Mouse (Mus musculus) hindbrain, embryonic 16.5 days (tissue): ENCODE measurements around the gene Ehmt2. TPM values are rescaled to one million over a fixed set of nuclear protein-coding genes. Genes with fewer than 3 reads are reported as not detected.
"Not testable (repeated sequence)": the region's sequence is repeated elsewhere in the genome, so short reads cannot be mapped to it uniquely, and the experiment has no call there.

Experiments
- ATAC-seq: fragments of 200-750 bp; cut with Nextera tagmentation; 2 replicates; pipeline ENCODE4 v1.8.0; 2017; ENCODE audit warnings: moderate TSS enrichment, moderate library complexity
- H3K27ac ChIP-seq: fragments of 300-500 bp; sonication (generic); 2 replicates; pipeline ENCODE4 v1.5.1; 2014; ENCODE audit warnings: low read depth, mild to moderate bottlenecking, control low read depth, low read length, moderate library complexity
- H3K27me3 ChIP-seq: fragments of 300-500 bp; sonication (generic); replicated peaks from 2 replicates; pipeline ENCODE4 v1.6.1; 2014; ENCODE audit warnings: low read length; ENCODE audit not compliant: control insufficient read depth, insufficient read depth
- H3K36me3 ChIP-seq: fragments of 300-500 bp; sonication (generic); 2 replicates; pipeline ENCODE4 v1.6.1; 2014; ENCODE audit warnings: mild to moderate bottlenecking, low read length, moderate library complexity, mixed read lengths; ENCODE audit not compliant: control insufficient read depth, insufficient read depth
- H3K4me1 ChIP-seq: fragments of 300-500 bp; sonication (generic); 2 replicates; pipeline ENCODE4 v1.6.1; 2014; ENCODE audit warnings: low read depth, low read length; ENCODE audit not compliant: control insufficient read depth, insufficient read depth
- H3K4me2 ChIP-seq: fragments of 300-500 bp; sonication (generic); 2 replicates; pipeline ENCODE4 v1.6.1; 2014; ENCODE audit warnings: mild to moderate bottlenecking, low read length, control low read depth, moderate library complexity
- H3K4me3 ChIP-seq: fragments of 300-500 bp; sonication (generic); 2 replicates; pipeline ENCODE4 v1.5.1; 2014; ENCODE audit warnings: mild to moderate bottlenecking, low read length, control low read depth, moderate library complexity
- H3K9ac ChIP-seq: fragments of 300-500 bp; sonication (generic); 2 replicates; pipeline ENCODE4 v1.6.1; 2014; ENCODE audit warnings: low read depth, mild to moderate bottlenecking, control low read depth, low read length, moderate library complexity
- H3K9me3 ChIP-seq: fragments of 300-500 bp; sonication (generic); 2 replicates; pipeline ENCODE4 v1.6.1; 2014; ENCODE audit warnings: mild to moderate bottlenecking, low read length, moderate library complexity; ENCODE audit not compliant: control insufficient read depth
- WGBS: fragments of 180-500 bp; shearing (Covaris S2); extraction: QIAGEN DNeasy Blood & Tissue Kit; methylation state at CpG from one replicate; pipeline ENCODE4 v1.1.7; 2014; 5-methylcytosine and 5-hydroxymethylcytosine counted together
- polyA plus RNA-seq: library from polyadenylated mRNA; unstranded; fragments of >200 nt; fragmentation: Nextera tagmentation; extraction: Ambion mirVana; gene quantifications from 2 replicates; pipeline ENCODE4 v1.2.1, GENCODE M21; 2015

Ehmt2 gene
- polyA plus RNA-seq, 1 experiment from 2014 or later = 81.9 TPM

DNA sequence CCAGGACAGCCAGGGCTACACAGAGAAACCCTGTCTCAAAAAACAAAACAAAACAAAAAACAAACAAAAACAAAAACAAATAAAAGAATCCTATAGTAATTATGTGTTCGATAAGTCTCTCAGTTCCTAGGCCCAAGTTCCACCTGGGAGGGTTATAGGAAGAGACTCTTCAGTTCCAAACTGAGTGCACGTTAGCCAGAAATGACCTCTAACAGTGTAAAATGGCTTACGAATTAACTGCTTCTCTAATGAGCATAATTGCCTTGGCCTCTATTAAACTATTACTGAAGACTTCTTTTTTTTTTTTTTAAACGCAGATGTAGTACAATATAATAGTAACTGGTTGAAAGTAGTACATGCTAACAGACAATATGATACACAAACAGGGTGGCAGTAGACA is 55.6 kb downstream of the Ehmt2 start:
- Histone ChIP-seq H3K36me3 (peaks cover 6% of the 10 kb centered on the region), H3K27ac (no peak overlapping the region), H3K27me3 (no peaks in the 10 kb centered on the region), H3K4me2 (no peak overlapping the region), H3K9ac (no peak overlapping the region), H3K9me3 (no peaks in the 10 kb centered on the region), H3K4me3 (no peak overlapping the region), H3K4me1 (peaks cover 11% of the 10 kb centered on the region)
- 89% methylated on average over 4 of the region's 4 CpGs for WGBS
- ATAC-seq = no peak

DNA sequence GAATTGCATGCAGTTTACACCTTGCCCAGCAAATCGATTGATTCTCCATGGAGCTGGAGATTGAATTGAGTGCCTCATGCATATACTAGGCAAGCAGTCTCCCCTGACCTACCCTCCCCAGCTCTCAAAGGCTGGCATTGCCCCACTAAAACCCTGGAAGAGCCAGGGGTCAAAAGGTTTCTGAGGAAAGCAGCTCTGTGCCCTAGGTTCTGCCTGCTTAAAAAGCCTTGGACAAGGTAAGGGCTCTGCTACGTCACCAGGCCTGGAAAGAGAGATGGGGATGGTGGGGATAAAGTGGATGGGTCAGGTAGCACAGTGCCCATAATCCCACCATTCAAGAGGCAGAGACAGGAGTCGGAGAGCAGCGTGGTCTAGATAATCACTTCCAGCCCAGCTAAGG is 56.6 kb downstream of the Ehmt2 start:
- Histone ChIP-seq H3K36me3 (peaks cover 2% of the 10 kb centered on the region), H3K27ac (no peak overlapping the region), H3K9ac (no peak overlapping the region), H3K27me3 (no peaks in the 10 kb centered on the region), H3K9me3 (no peaks in the 10 kb centered on the region), H3K4me3 (no peak overlapping the region), H3K4me2 (no peak overlapping the region), H3K4me1 (peaks cover 12% of the 10 kb centered on the region)
- no peak for ATAC-seq
- WGBS = 86% methylated on average over 4 of the region's 4 CpGs

DNA sequence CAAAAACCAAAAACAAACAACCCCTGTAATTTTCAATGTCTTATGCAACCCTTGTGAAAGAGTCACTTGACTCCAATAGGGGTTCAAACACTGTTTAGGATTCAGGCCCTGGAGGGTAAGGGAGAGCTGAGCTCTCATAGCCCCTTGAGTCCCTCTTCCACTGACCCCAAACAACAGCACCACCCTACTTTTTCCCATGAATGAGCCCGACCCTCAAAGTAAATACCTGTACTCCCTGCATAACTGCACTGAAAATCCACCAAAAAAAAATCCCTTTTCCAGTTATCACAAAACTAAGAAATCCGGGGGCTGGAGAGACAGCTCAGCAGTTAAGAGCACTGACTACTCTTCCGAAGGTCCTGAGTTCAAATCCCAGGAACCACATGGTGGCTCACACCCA is 57.6 kb downstream of the Ehmt2 start:
- no peak for ATAC-seq
- no peak overlapping the region for H3K27ac ChIP-seq
- H3K36me3 ChIP-seq = no peaks in the 10 kb centered on the region
- H3K4me1 ChIP-seq = peaks cover 5% of the 10 kb centered on the region
- H3K27me3 ChIP-seq = no peaks in the 10 kb centered on the region
- no peak overlapping the region for H3K9ac ChIP-seq
- no peaks in the 10 kb centered on the region for H3K9me3 ChIP-seq
- no peak overlapping the region for H3K4me2 ChIP-seq
- no peak overlapping the region for H3K4me3 ChIP-seq
- WGBS = 77% methylated on average over 3 of the region's 3 CpGs

DNA sequence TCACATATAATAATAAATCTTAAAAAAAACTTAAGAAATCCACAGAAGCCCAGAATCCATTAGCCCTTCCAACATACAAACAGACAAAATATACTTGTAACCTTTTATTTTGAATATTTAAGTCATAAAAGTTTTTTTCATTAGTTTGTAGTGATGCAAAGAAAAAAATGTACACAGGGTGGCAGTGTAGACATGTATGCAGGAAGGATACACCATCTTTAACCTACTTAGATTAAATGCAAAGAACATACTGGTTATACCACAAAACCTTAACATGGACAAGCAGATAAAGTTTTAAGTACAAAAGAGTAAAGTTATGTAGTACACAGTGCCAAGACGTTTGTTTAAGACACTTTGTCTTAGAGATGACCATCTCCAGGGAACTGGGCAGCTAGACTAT is 58.1 kb downstream of the Ehmt2 start:
- no peaks in the 10 kb centered on the region for H3K36me3 ChIP-seq
- no peaks in the 10 kb centered on the region for H3K27me3 ChIP-seq
- no peaks in the 10 kb centered on the region for H3K9me3 ChIP-seq
- H3K9ac ChIP-seq = no peak overlapping the region
- peaks cover 2% of the 10 kb centered on the region; the same call in 1 of the 2 replicates for H3K4me1 ChIP-seq
- 34% methylated on average over 1 of the region's 1 CpGs for WGBS
- H3K27ac ChIP-seq = no peak overlapping the region
- no peak overlapping the region for H3K4me3 ChIP-seq
- H3K4me2 ChIP-seq = no peak overlapping the region
- ATAC-seq = no peak

DNA sequence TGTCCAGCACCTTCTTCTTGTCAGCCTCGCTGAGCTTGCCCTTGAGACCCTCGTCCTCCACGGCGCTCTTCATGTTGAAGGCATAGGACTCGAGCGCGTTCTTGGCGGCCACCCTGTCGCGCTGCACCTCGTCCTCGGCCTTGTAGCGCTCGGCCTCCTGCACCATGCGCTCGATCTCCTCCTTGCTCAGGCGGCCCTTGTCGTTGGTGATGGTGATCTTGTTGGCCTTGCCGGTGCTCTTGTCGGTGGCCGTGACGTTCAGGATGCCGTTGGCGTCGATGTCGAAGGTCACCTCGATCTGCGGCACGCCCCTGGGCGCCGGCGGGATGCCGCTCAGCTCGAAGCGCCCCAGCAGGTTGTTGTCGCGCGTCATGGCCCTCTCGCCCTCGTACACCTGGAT is 59.0 kb downstream of the Ehmt2 start:
- H3K27me3 ChIP-seq, H3K4me1 ChIP-seq, H3K4me2 ChIP-seq, H3K4me3 ChIP-seq, H3K9me3 ChIP-seq, H3K36me3 ChIP-seq, H3K9ac ChIP-seq, H3K27ac ChIP-seq, ATAC-seq: not testable (repeated sequence)
- 4% methylated on average over 11 of the region's 40 CpGs for WGBS

DNA sequence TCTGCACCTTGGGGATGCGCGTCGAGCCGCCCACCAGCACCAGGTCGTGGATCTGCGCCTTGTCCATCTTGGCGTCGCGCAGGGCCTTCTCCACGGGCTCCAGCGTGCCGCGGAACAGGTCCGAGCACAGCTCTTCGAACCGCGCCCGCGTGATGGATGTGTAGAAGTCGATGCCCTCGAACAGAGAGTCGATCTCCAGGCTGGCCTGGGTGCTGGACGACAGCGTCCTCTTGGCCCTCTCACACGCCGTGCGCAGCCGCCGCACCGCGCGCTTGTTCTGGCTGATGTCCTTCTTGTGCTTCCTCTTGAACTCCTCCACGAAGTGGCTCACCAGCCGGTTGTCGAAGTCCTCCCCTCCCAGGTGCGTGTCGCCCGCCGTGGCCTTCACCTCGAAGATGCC is 59.7 kb downstream of the Ehmt2 start:
- H3K4me1 ChIP-seq, H3K4me3 ChIP-seq, H3K27me3 ChIP-seq, H3K9me3 ChIP-seq, H3K27ac ChIP-seq, H3K9ac ChIP-seq, H3K4me2 ChIP-seq, ATAC-seq, H3K36me3 ChIP-seq: not testable (repeated sequence)
- WGBS = 21% methylated on average over 13 of the region's 40 CpGs

DNA sequence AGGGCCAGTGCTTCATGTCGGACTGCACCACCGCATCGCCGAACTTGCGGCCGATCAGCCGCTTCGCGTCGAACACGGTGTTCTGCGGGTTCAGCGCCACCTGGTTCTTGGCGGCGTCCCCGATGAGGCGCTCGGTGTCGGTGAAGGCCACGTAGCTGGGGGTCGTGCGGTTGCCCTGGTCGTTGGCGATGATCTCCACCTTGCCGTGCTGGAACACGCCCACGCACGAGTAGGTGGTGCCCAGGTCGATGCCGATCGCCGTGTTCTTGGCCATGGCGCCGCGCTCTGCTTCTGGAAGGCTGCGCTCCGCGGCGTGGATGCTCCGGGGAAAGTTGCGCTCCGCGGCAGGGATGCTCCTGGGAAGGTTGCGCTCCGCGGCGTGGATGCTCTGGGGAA is 60.5 kb downstream of the Ehmt2 start:
- H3K4me1 ChIP-seq, H3K9me3 ChIP-seq, H3K36me3 ChIP-seq, H3K27me3 ChIP-seq, H3K9ac ChIP-seq, H3K27ac ChIP-seq: not testable (repeated sequence)
- Histone ChIP-seq H3K4me3 (peak overlapping the region; percentile 40), H3K4me2 (peak overlapping the region; percentile 63)
- WGBS = under 1% methylated on average over 15 of the region's 47 CpGs
- ATAC-seq = peak; percentile 65

DNA sequence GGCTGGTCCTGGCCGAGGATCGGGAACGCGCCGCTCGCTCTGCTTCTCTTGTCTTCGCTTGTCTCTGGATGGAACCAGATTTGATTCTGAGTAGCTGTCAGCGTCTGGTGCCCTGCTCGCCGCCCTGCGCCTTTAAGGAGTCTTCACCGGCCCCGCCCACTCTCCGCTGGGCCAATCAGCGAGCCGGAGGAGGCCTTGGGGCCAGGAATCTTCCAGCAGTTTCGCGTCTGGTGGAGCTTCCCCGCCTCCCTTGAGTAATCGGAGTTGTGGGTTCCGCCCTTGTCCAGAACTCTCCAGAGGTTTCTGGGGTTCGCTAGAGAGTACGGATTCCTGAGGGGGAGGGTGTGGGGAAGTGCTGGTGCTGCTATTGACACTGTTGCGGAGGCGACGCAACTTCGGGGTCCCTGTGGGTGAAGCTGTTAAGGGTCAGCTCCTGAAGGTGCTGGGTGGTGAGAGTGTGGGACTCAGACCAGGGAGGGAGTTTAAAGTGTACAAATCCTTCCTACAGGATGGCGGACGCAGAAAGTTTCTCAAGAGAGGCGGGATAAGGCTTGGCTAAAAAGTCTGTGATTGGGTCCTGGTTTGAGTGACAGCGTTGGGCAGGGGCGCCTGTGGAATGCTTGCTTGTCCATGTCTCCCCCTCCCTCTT is 61.0 kb downstream of the Ehmt2 start, which contains the start of gene Hspa1b:
Gene Hspa1b, minus strand, starts transcription at position 109 of the 649 bp plus-strand sequence.
- WGBS = 0% methylated on average over 23 of the region's 32 CpGs

DNA sequence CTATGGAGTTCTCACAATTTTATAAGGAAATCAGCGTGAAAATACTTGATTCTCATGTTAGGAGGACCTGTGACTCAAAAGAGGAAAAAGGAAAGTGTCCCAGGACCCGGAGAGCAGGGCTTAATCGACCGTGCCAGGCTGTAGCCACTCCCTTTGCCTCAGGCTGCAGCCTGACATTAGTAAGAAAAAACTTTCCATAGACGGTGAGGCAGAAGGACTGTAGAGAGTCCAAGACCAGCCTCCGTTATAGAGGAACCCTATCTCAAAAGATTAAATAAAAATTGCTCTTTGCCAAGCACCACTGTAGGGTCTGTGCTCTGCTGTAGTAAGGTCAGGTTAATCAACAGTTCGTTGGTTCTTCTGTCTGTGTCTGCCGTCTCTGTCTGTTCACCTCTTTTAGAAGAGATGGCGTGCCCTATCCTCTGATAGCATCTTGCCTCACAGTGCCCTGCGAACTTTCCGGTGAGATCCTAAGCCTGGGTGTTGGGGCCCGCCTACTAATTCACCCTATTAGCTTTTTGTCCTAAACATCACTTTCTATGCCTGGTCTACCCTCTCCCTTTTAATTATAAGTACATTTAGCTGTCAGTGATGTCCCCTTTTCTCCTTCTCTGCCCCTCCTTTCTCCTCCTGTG is 61.7 kb downstream of the Ehmt2 start:
- ATAC-seq = no peak
- Histone ChIP-seq H3K27ac (no peak overlapping the region), H3K9ac (no peak overlapping the region)

More for the DNA sequence above, 61.0 kb downstream of the Ehmt2 start, which contains the start of gene Hspa1b:
- H3K27me3 ChIP-seq, H3K9me3 ChIP-seq, H3K4me1 ChIP-seq, H3K36me3 ChIP-seq: not testable (repeated sequence)
- Histone ChIP-seq H3K9ac (peak within 1 kb of the TSS; percentile 42; the same call in 1 of the 2 replicates), H3K4me2 (peak within 1 kb of the TSS; percentile 63), H3K4me3 (peak within 1 kb of the TSS; percentile 40), H3K27ac (peak within 1 kb of the TSS; percentile 64)
- ATAC-seq = peak; percentile 96

More for the DNA sequence above, 61.7 kb downstream of the Ehmt2 start:
- Histone ChIP-seq H3K27me3 (peaks cover 2% of the 10 kb centered on the region; the same call in 1 of the 2 replicates), H3K4me1 (peaks cover 2% of the 10 kb centered on the region; the same call in 1 of the 2 replicates), H3K4me3 (peak overlapping the region; percentile 40), H3K9me3 (no peaks in the 10 kb centered on the region), H3K4me2 (peak overlapping the region; percentile 63), H3K36me3 (no peaks in the 10 kb centered on the region)
- WGBS = 16% methylated on average over 12 of the region's 12 CpGs
